Mouse (Mus musculus) hindbrain, embryonic 12.5 days (tissue): ENCODE data around the gene Moap1. TPM values are rescaled to one million over a fixed set of nuclear protein-coding genes. Genes with fewer than 3 reads are reported as not detected.

Experiments
- ATAC-seq: fragments of 200-750 bp; cut with Nextera tagmentation; 2 replicates; pipeline ENCODE4 v1.8.0; 2017; ENCODE audit warnings: moderate TSS enrichment; ENCODE audit not compliant: low FRiP score
- H3K27ac ChIP-seq: fragments of 300-500 bp; sonication (generic); 2 replicates; pipeline ENCODE4 v1.5.1; 2016; ENCODE audit warnings: mild to moderate bottlenecking
- H3K27me3 ChIP-seq: fragments of 300-500 bp; sonication (generic); 2 replicates; pipeline ENCODE4 v1.6.1; 2016; ENCODE audit warnings: mild to moderate bottlenecking
- H3K36me3 ChIP-seq: fragments of 300-500 bp; sonication (generic); 2 replicates; pipeline ENCODE4 v1.6.1; 2016; ENCODE audit warnings: mild to moderate bottlenecking
- H3K4me1 ChIP-seq: fragments of 300-500 bp; sonication (generic); 2 replicates; pipeline ENCODE4 v1.6.1; 2016
- H3K4me2 ChIP-seq: fragments of 300-500 bp; sonication (generic); replicated peaks from 2 replicates; pipeline ENCODE4 v1.6.1; 2016; ENCODE audit warnings: mild to moderate bottlenecking
- H3K4me3 ChIP-seq: fragments of 300-500 bp; sonication (generic); 2 replicates; pipeline ENCODE4 v1.5.1; 2016; ENCODE audit warnings: mild to moderate bottlenecking
- H3K9ac ChIP-seq: fragments of 300-500 bp; sonication (generic); 2 replicates; pipeline ENCODE4 v1.6.1; 2016; ENCODE audit warnings: mild to moderate bottlenecking, moderate library complexity
- H3K9me3 ChIP-seq: fragments of 300-500 bp; sonication (generic); replicated peaks from 2 replicates; pipeline ENCODE4 v1.6.1; 2016; ENCODE audit warnings: mild to moderate bottlenecking
- WGBS: fragments of 180-500 bp; shearing (Covaris S2); methylation state at CpG from one replicate; pipeline ENCODE4 v1.1.7; 2016; 5-methylcytosine and 5-hydroxymethylcytosine counted together
- polyA plus RNA-seq: library from polyadenylated mRNA; unstranded; fragments of >200 nt; fragmentation: Nextera tagmentation; extraction: Ambion mirVana; gene quantifications from 2 replicates; pipeline ENCODE4 v1.2.1, GENCODE M21; 2016

Gene Moap1
- polyA plus RNA-seq = 35.1 and 38.2 TPM in 2 replicates

DNA sequence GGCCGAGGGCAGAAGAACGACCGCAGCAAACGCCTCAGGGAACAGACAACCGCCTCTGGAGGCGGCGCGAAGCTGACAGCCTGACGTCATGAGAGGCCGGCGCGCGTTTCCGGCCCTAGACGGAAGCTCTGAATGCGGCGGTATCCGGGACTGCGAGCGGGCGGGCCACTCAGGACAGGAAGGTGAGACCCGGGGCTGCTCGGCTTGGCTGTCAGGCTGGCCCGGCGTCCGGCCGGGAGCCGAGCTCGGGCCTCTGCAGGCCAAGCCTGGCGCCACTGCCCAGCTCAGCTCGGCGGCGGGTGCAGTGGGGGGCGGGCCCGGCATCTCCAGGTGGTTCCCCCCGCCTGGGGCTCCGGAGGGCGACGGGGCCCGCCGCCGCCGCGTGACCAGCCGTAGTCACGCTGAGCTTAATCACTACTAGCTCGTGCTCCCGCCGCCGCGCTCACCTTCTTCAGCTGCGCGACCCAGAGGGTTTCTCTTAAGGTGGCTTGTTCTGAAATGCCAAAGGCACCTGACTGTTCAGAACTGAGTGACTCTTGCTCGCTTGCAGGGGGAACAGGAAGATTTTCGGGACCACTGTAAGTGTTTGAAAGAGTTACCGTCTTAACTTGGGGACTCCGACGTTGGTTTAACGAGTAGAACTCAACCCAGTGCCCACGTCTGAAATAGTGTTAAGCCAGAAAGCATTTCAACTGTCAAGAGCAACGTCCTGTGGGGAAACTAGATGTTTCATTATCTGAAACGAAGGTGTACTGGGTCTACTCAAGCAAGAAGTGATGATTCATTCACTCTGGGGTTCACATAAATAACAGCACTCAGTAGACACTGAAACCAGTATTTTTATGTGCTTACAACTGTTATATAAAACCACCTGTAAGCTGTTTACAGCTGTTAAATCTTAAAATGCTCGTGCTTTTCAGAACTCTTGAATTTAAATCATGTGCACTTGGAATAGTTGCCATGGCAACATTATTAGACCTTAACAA lies at the start of gene Moap1, which contains the start of gene Tmem251:
Moap1 (minus strand) TSS at position 73 of the 986 bp plus-strand sequence.
Tmem251 (plus strand) TSS at position 174 of the 986 bp plus-strand sequence.
- WGBS = under 1% methylated on average over 63 of the region's 63 CpGs

DNA sequence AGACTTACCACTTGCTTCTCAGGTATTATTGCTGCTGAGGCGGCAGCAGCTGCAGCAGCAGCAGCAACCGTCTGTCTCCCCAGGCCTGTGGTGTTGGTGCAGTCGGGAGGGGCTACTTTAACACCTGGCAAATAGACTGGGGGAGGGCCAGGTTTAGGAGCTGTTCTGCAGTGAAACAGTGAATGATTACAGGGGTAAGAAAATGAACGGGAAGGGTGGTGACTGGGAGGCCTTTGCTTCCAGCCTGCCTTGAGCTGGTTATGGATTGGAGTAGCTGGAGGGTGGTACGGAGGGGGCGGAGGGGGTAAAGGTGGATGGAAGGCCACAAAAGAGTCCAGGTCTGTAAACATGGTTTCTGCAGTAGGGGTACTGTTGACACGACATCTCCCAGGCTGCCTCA lies 44.5 kb upstream of the Moap1 start:
- WGBS = 91% methylated on average over 7 of the region's 7 CpGs
- no peaks in the 10 kb centered on the region for H3K9me3 ChIP-seq
- ATAC-seq = no peak

More for the DNA sequence above, at the start of gene Moap1, which contains the start of gene Tmem251:
- Histone ChIP-seq H3K27ac (peak within 1 kb of the TSS; percentile 96), H3K9me3 (no peaks in the 10 kb centered on the region), H3K9ac (peak within 1 kb of the TSS; percentile 93), H3K4me3 (peak within 1 kb of the TSS; percentile 95), H3K4me1 (peaks cover 20% of the 10 kb centered on the region), H3K27me3 (no peaks in the 10 kb centered on the region), H3K36me3 (peaks cover 8% of the 10 kb centered on the region; the same call in 1 of the 2 replicates), H3K4me2 (peak within 1 kb of the TSS; percentile 91)
- peak; percentile 98 for ATAC-seq

DNA sequence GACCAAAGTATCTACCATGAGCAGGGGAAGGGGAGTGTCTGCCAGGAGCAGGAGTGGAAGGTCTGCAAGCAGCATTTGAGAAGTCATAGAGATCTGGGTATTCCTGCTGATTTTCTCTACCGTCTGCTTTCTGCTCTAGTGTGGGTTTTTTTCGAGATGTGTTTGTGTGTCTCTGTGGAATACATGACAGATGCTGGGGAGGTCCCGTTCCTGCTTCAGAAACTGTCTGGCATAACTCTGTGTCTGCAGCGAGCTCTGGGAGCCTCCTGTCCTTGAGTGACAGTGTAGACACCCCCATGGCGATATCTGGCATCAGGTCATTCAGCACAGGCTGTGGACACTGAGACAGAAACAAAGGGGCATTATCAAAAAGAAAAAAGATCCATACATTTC lies 42.1 kb upstream of the Moap1 start:
- 76% methylated on average over 5 of the region's 5 CpGs for WGBS
- Histone ChIP-seq H3K9me3 (no peaks in the 10 kb centered on the region), H3K4me1 (no peaks in the 10 kb centered on the region), H3K4me2 (no peak overlapping the region), H3K9ac (no peak overlapping the region), H3K36me3 (peaks cover 57% of the 10 kb centered on the region), H3K27me3 (no peaks in the 10 kb centered on the region), H3K27ac (no peak overlapping the region), H3K4me3 (no peak overlapping the region)
- no peak for ATAC-seq

More for the DNA sequence above, 44.5 kb upstream of the Moap1 start:
- no peak overlapping the region for H3K4me3 ChIP-seq
- H3K4me2 ChIP-seq = no peak overlapping the region
- no peak overlapping the region for H3K27ac ChIP-seq
- H3K27me3 ChIP-seq = no peaks in the 10 kb centered on the region
- H3K9ac ChIP-seq = no peak overlapping the region
- H3K36me3 ChIP-seq = peaks cover 72% of the 10 kb centered on the region
- no peaks in the 10 kb centered on the region for H3K4me1 ChIP-seq

DNA sequence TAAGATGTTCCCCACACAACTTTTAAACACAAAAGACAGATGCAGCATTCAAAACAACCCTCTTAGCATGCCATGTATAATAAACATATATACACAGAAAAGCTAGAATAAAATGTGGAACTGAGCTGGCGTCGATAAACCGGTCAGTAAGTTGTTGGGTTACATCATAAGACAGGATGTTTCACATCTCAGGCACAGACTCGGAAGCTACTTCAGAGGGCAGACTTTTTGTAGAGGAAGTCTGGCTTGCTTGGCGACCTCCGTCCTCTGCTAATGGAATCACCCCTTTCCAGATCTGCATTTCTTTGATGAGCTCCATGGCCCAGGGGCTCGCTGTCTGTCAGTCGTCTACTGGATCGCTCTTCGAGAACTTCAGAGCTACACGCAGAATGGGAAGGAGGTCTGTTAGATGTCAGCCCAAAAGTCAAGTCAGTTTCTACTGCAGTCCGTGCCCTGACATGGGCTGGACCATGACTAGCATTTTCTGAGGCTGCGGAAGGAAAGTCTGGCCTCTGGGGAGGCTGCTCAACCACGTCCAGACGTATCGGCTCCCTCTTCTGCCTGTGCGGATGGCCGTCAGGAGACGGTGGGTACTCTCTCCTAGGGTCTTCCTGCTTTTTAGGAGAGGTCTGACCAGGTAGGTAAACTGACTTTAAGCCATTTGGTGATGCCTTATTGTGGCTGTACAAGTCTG lies 41.6 kb upstream of the Moap1 start:
- Histone ChIP-seq H3K27me3 (no peaks in the 10 kb centered on the region), H3K9me3 (no peaks in the 10 kb centered on the region), H3K4me3 (no peak overlapping the region), H3K4me1 (no peaks in the 10 kb centered on the region), H3K36me3 (peaks cover 56% of the 10 kb centered on the region), H3K4me2 (no peak overlapping the region), H3K27ac (no peak overlapping the region), H3K9ac (no peak overlapping the region)
- WGBS = 93% methylated on average over 19 of the region's 19 CpGs
- ATAC-seq = no peak

DNA sequence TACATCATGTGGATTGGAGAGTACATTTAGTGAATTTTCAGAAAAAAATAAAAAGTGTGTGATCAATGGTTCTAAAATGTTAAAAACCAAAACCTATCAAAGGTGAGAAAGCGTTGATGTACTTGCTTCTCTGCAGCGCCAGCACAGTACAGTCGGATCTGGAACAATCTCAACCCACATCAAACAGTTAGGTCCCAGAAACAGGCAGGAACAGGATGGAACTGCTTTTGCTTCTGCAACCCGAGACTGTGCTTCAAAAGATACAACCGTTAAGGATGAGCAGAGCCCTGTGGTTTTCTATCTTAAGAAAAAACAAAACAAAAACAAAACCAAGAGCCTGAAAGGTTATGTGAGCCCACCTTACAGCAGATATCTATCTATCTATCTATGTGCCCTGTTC lies 39.4 kb upstream of the Moap1 start:
- WGBS = 95% methylated on average over 5 of the region's 5 CpGs
- no peak for ATAC-seq
- peaks cover 50% of the 10 kb centered on the region for H3K36me3 ChIP-seq

DNA sequence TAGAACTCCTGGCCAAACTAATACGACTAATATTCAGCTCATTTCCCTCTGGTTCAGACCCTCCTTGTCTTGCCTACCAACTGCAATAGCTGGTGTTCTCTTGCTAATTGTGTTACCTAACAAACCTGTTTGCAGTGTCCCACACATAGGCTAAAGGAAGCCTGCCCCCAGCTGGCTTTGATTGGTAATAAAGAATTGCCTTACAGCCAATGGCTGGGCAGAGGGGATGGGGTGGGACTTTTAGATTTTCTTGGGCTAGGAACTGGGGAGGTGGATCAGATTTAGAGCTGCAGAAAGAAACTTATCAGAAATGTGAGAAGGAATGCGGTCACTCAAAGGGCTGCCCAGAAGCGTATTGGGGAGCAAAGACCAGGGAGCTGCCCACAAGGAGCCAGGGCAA lies 36.0 kb upstream of the Moap1 start:
- no peaks in the 10 kb centered on the region for H3K4me1 ChIP-seq
- no peak overlapping the region for H3K9ac ChIP-seq
- no peak overlapping the region for H3K4me2 ChIP-seq
- peaks cover 44% of the 10 kb centered on the region for H3K36me3 ChIP-seq
- H3K9me3 ChIP-seq = no peaks in the 10 kb centered on the region
- no peak overlapping the region for H3K4me3 ChIP-seq
- ATAC-seq = no peak
- WGBS = 56% methylated on average over 3 of the region's 3 CpGs
- H3K27me3 ChIP-seq = no peaks in the 10 kb centered on the region
- no peak overlapping the region for H3K27ac ChIP-seq

More for the DNA sequence above, 39.4 kb upstream of the Moap1 start:
- no peak overlapping the region for H3K9ac ChIP-seq
- H3K9me3 ChIP-seq = no peaks in the 10 kb centered on the region
- no peaks in the 10 kb centered on the region for H3K4me1 ChIP-seq
- no peak overlapping the region for H3K4me3 ChIP-seq
- H3K27me3 ChIP-seq = no peaks in the 10 kb centered on the region
- no peak overlapping the region for H3K4me2 ChIP-seq
- H3K27ac ChIP-seq = no peak overlapping the region

DNA sequence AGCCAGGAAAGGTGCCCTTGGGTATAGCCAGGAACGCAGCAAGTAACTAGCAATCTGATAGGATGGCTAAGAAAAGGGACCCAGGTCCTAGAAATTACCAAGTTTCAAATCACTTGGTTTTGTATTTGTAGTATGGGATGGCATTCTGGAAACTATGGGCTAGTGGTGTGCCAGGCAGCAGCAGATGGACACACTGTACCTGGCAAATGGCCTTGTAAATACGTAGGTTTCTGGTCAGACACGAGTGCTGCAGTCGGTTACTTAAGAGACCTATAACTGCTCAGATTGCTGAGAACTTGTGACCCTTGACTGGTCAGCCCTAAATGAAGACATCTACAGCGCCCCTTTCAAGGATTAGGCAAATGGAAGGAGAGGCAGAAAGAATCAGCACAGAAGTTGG lies 34.7 kb upstream of the Moap1 start:
- Histone ChIP-seq H3K9ac (no peak overlapping the region), H3K36me3 (peaks cover 48% of the 10 kb centered on the region), H3K27me3 (no peaks in the 10 kb centered on the region), H3K4me2 (no peak overlapping the region), H3K9me3 (no peaks in the 10 kb centered on the region), H3K4me1 (no peaks in the 10 kb centered on the region), H3K27ac (no peak overlapping the region), H3K4me3 (no peak overlapping the region)
- no peak for ATAC-seq
- 87% methylated on average over 5 of the region's 5 CpGs for WGBS

DNA sequence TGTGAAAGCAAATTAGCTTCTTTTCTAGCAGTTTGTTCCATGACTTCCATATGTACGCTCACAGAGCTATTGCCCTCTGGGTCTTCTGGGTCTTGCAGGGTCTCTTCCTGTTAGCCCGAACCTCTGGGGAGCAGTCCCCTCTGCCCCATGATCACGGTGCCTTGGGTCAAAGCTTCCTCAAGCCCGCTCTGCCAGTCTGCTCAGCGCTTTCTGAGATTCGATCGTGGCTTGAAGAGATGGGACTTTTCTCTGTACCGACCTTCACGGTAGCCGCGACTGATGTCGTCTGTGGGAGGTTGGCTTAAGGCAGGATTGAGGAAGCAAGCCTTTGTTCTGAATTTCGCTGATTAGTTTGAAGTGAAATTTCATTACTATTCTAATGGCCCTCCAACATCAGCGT lies 32.6 kb upstream of the Moap1 start:
- H3K4me1 ChIP-seq = no peaks in the 10 kb centered on the region
- WGBS = 91% methylated on average over 14 of the region's 14 CpGs
- no peak overlapping the region for H3K9ac ChIP-seq
- no peaks in the 10 kb centered on the region; the same call in 1 of the 2 replicates for H3K9me3 ChIP-seq
- H3K4me2 ChIP-seq = no peak overlapping the region
- H3K36me3 ChIP-seq = peaks cover 65% of the 10 kb centered on the region
- H3K27ac ChIP-seq = no peak overlapping the region
- ATAC-seq = no peak
- H3K27me3 ChIP-seq = no peaks in the 10 kb centered on the region
- H3K4me3 ChIP-seq = no peak overlapping the region

DNA sequence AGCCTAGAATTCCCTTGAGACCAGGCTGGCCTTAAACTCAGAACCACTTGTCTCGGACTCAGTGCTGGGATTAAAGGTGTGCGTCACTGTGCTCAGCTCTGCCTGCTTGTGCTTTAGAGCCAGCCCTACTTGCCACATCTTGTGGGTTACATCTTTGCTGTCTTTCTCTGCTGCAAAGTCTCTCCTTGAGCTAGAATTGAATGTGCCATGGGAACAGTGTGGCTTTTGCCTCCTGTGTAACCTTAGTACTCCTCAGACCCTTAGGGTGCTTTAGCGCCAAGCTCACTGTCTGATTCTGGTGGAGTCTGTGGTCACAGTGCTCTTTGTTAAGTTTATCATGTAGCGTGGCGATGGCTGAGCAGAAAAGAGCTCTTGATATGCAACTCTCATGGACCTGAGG lies 29.2 kb upstream of the Moap1 start:
- 91% methylated on average over 5 of the region's 5 CpGs for WGBS
- H3K4me3 ChIP-seq = no peak overlapping the region
- no peaks in the 10 kb centered on the region for H3K27me3 ChIP-seq

DNA sequence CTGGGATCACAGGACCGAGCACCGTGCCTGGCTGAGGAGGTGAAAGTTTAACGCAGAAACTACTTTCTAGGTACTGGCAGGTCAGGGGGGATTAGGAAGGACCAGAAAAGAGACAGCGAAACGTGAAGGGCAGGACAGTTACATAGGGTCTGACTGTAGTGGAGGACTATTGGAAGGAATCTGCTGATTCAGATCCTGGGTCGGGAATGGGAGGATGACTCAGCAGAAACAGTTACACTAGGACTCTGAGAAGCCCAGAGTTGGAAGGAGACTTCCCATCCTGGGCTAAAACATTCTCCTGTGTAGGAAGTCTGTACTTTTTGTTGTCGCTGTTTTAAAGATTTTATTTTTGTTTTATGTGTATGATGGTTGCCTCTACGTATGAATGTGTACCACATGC lies 28.1 kb upstream of the Moap1 start:
- Histone ChIP-seq H3K4me3 (no peak overlapping the region), H3K9me3 (no peaks in the 10 kb centered on the region; the same call in 1 of the 2 replicates), H3K36me3 (peaks cover 85% of the 10 kb centered on the region), H3K4me1 (no peaks in the 10 kb centered on the region), H3K27ac (no peak overlapping the region), H3K4me2 (no peak overlapping the region), H3K9ac (no peak overlapping the region), H3K27me3 (no peaks in the 10 kb centered on the region)
- ATAC-seq = no peak
- 96% methylated on average over 8 of the region's 8 CpGs for WGBS

More for the DNA sequence above, 29.2 kb upstream of the Moap1 start:
- Histone ChIP-seq H3K4me1 (no peaks in the 10 kb centered on the region), H3K4me2 (no peak overlapping the region), H3K9me3 (no peaks in the 10 kb centered on the region; the same call in 1 of the 2 replicates), H3K9ac (no peak overlapping the region), H3K27ac (no peak overlapping the region), H3K36me3 (peaks cover 80% of the 10 kb centered on the region)
- no peak for ATAC-seq

DNA sequence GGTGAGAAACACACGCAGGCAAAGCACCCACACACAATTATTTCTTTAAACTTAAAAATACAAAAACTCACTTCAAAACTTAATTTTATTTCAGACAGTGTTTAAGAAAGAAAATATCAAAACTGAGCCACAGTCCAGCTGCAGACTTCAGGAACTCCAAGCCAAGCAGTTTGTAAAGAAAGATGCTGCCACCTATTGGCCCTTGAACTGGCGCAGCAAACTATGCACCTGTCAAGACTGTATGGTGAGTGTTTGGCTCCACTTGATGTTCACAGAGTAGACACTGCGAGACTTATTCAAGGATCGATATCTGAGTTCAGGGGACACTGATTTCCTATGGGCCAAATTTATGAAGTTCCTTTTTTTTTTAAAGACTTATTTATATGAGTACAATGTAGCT lies 25.5 kb upstream of the Moap1 start:
- H3K36me3 ChIP-seq = peaks cover 79% of the 10 kb centered on the region
- H3K9me3 ChIP-seq = no peaks in the 10 kb centered on the region; the same call in 1 of the 2 replicates
- no peaks in the 10 kb centered on the region for H3K27me3 ChIP-seq
- 97% methylated on average over 4 of the region's 4 CpGs for WGBS
- ATAC-seq = no peak
- no peak overlapping the region for H3K9ac ChIP-seq
- no peak overlapping the region for H3K4me2 ChIP-seq
- H3K27ac ChIP-seq = no peak overlapping the region
- H3K4me3 ChIP-seq = no peak overlapping the region
- no peaks in the 10 kb centered on the region for H3K4me1 ChIP-seq

DNA sequence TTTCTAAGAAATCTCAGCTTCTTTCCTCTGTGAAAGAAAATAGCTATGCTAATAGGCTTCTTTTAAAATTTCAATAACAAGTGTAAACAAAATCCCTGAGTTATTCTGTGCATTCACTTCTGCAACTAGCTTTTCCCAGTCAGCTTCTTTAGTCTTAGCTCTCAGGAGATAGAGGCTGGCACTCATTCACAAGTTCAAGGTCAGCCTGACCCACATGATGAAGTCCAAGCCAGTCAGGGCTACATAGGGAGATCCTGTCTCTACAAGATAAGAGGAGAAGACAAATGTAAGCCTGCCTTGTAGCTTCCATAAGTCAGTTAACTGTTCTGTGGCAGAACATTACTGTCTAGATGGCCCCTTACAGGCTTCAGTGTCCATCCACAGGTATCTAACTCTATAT lies 20.2 kb upstream of the Moap1 start:
- H3K4me3 ChIP-seq = no peak overlapping the region
- H3K9me3 ChIP-seq = no peaks in the 10 kb centered on the region
- no peak overlapping the region for H3K27ac ChIP-seq
- no peak overlapping the region for H3K9ac ChIP-seq
- ATAC-seq = no peak
- H3K4me1 ChIP-seq = peaks cover 8% of the 10 kb centered on the region
- H3K27me3 ChIP-seq = no peaks in the 10 kb centered on the region
- H3K36me3 ChIP-seq = peaks cover 29% of the 10 kb centered on the region
- no peak overlapping the region for H3K4me2 ChIP-seq
